Comparison of ENCODE assay signal across 24 mouse cellular contexts in the genomic region with DNA sequence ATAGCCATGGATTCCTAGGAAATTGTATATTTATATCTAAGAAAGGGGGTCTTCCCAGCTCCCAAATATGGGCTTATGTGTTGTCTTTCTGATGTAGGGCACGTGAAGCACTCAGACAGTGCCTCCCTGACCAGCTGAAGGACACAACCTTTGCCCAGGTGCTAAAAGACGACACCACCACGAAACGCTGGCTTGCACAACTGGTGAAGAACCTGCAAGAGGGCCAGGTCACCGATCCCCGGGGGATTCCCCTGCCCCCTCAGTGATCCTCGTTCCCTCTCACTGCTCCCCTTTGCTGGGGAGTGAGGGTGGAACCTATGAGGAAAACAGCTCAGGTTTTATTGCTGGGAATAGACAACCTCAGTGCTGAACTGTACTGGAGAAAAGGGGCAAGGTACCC. TPM values are rescaled to one million over a fixed set of nuclear protein-coding genes. Genes with fewer than 3 reads are reported as not detected.
DNase-seq lines count a peak whose midpoint lies in the region; ATAC-seq and TF ChIP-seq lines count a peak whose summit lies in the region.
"Had no signal": no experiment of that assay in that cellular context is flagged by ENCODE, and none has a peak within 500 bp of the region (broad histone marks: within the 10 kb centered on the region; RNA-seq: fewer than 3 reads in every experiment).

No protein-coding gene starts in this region.

- no peak for ATAC-seq in kidney, embryonic 15.5 days (replicated peaks; ENCODE audit: low FRiP score)
- peak; percentile 42; the same call in 1 of the 2 replicates for ATAC-seq in liver, embryonic 15.5 days (ENCODE audit: insufficient read depth)
- ATAC-seq in liver, postnatal 0 days: peak; percentile 53; the same call in 1 of the 2 replicates
- ATAC-seq: forebrain, embryonic 13.5 days; forebrain, embryonic 16.5 days; Patski had no signal

- no peak overlapping the region for H3K4me3 ChIP-seq in kidney, embryonic 15.5 days (replicated peaks)
- H3K4me3 ChIP-seq in liver, embryonic 15.5 days (replicated peaks): no peak overlapping the region
- H3K4me3 ChIP-seq in liver, postnatal 0 days (ENCODE audit: low read depth, low read length): no peak overlapping the region
- H3K4me3 ChIP-seq: forebrain, embryonic 10.5 days; forebrain, embryonic 13.5 days; hindbrain, embryonic 10.5 days; hindbrain, embryonic 13.5 days had no signal

- TF ChIP-seq CTCF in liver, postnatal 0 days (IDR thresholded peaks at IDR 0.05; ENCODE audit: low read depth): no peak

- H3K9ac ChIP-seq in kidney, embryonic 15.5 days: no peak overlapping the region
- H3K9ac ChIP-seq in liver, embryonic 15.5 days: no peak overlapping the region
- no peak overlapping the region for H3K9ac ChIP-seq in liver, postnatal 0 days (replicated peaks)
- H3K9ac ChIP-seq: forebrain, embryonic 13.5 days; hindbrain, embryonic 13.5 days had no signal

- DNase-seq in kidney, adult 11 months: peak; percentile 20
- DNase-seq in kidney, postnatal 14 days: peak; percentile 12
- DNase-seq in kidney, postnatal 10 days: no peak
- DNase-seq in liver: no peak
- peak; percentile 27 for DNase-seq in liver, postnatal 0 days
- DNase-seq: adrenal gland, postnatal 10 days; adrenal gland, postnatal 36 days; B cell, adult 2 months; cerebellum, adult 18-20 months; cerebellum, adult 9-10 months; cerebellum, postnatal 14 days; gastrocnemius, postnatal 10 days; gastrocnemius, postnatal 36 days had no signal

- no peak overlapping the region for H3K4me2 ChIP-seq in kidney, embryonic 15.5 days
- H3K4me2 ChIP-seq in liver, embryonic 15.5 days: no peak overlapping the region
- no peak overlapping the region for H3K4me2 ChIP-seq in liver, postnatal 0 days (ENCODE audit: low read depth, low read length)
- H3K4me2 ChIP-seq: forebrain, embryonic 13.5 days; heart, embryonic 11.5 days; hindbrain, embryonic 13.5 days had no signal

- H3K9me3 ChIP-seq in kidney, embryonic 15.5 days (replicated peaks): no peaks in the 10 kb centered on the region
- H3K9me3 ChIP-seq in liver, embryonic 15.5 days (replicated peaks): no peaks in the 10 kb centered on the region
- H3K9me3 ChIP-seq in liver, postnatal 0 days (ENCODE audit: low read length): no peaks in the 10 kb centered on the region
- H3K9me3 ChIP-seq: forebrain, embryonic 10.5 days; forebrain, embryonic 13.5 days; G1E; hindbrain, embryonic 10.5 days; hindbrain, embryonic 13.5 days had no signal

- no peaks in the 10 kb centered on the region for H3K27me3 ChIP-seq in kidney, embryonic 15.5 days
- no peaks in the 10 kb centered on the region for H3K27me3 ChIP-seq in liver, embryonic 15.5 days
- H3K27me3 ChIP-seq in liver, postnatal 0 days (ENCODE audit: insufficient read depth, low read length): no peaks in the 10 kb centered on the region
- H3K27me3 ChIP-seq: CH12.LX; forebrain, embryonic 13.5 days; hindbrain, embryonic 13.5 days; Patski had no signal

- H3K27ac ChIP-seq in kidney, embryonic 15.5 days: no peak overlapping the region
- no peak overlapping the region for H3K27ac ChIP-seq in liver, embryonic 15.5 days (replicated peaks)
- H3K27ac ChIP-seq in liver, postnatal 0 days (ENCODE audit: low read depth): no peak overlapping the region
- H3K27ac ChIP-seq: forebrain, embryonic 10.5 days; forebrain, embryonic 13.5 days; hindbrain, embryonic 10.5 days; hindbrain, embryonic 13.5 days had no signal

- no peaks in the 10 kb centered on the region for H3K4me1 ChIP-seq in kidney, embryonic 15.5 days
- no peaks in the 10 kb centered on the region for H3K4me1 ChIP-seq in liver, embryonic 15.5 days (replicated peaks)
- no peaks in the 10 kb centered on the region for H3K4me1 ChIP-seq in liver, postnatal 0 days (ENCODE audit: insufficient read depth)
- H3K4me1 ChIP-seq: forebrain, embryonic 10.5 days; forebrain, embryonic 13.5 days; hindbrain, embryonic 10.5 days; hindbrain, embryonic 13.5 days had no signal

- peaks cover 94% of the 10 kb centered on the region for H3K36me3 ChIP-seq in kidney, embryonic 15.5 days
- peaks cover 78% of the 10 kb centered on the region for H3K36me3 ChIP-seq in liver, embryonic 15.5 days (replicated peaks)
- H3K36me3 ChIP-seq in liver, postnatal 0 days (replicated peaks; ENCODE audit: insufficient read depth, low read length): peaks cover 74% of the 10 kb centered on the region

- 61% methylated on average over 7 of the region's 7 CpGs for WGBS in kidney, embryonic 15.5 days
- WGBS in liver, embryonic 15.5 days (ENCODE audit: insufficient replicate concordance): 78% methylated on average over 7 of the region's 7 CpGs
- WGBS in liver, postnatal 0 days (ENCODE audit: insufficient replicate concordance): 84% methylated on average over 7 of the region's 7 CpGs

- no peak for TF ChIP-seq EP300 in liver, postnatal 0 days (IDR thresholded peaks at IDR 0.05; ENCODE audit: low read depth)

RNA-seq across cellular contexts. Expression of a gene that starts 14.1 kb away (rescaled TPM):
- 0.53 and 1.3 TPM in 2 replicates for polyA plus RNA-seq in kidney, embryonic 15.5 days (2015; fragmentation: Nextera tagmentation; extraction: Ambion mirVana)
- 0.17 and 0.26 TPM in 2 replicates for polyA plus RNA-seq in liver, embryonic 15.5 days (2015; fragmentation: Nextera tagmentation; extraction: Ambion mirVana)
- polyA plus RNA-seq in liver, postnatal 0 days (2015; fragmentation: Nextera tagmentation; extraction: Ambion mirVana): 0.20 and 0.28 TPM in 2 replicates
- polyA plus RNA-seq: G1E had no signal

RNA-seq across cellular contexts. Expression of a gene that starts 15.5 kb away (rescaled TPM):
- 33.2 and 34.3 TPM in 2 replicates for polyA plus RNA-seq in kidney, embryonic 15.5 days (2015; fragmentation: Nextera tagmentation; extraction: Ambion mirVana)
- 11.7 and 12.0 TPM in 2 replicates for polyA plus RNA-seq in liver, embryonic 15.5 days (2015; fragmentation: Nextera tagmentation; extraction: Ambion mirVana)
- polyA plus RNA-seq in liver, postnatal 0 days (2015; fragmentation: Nextera tagmentation; extraction: Ambion mirVana): 4.9 and 5.4 TPM in 2 replicates

RNA-seq across cellular contexts. Expression of a gene that starts 22.7 kb away (rescaled TPM):
- polyA plus RNA-seq in kidney, embryonic 15.5 days (2015; fragmentation: Nextera tagmentation; extraction: Ambion mirVana): 71.9 and 72.3 TPM in 2 replicates
- polyA plus RNA-seq in liver, embryonic 15.5 days (2015; fragmentation: Nextera tagmentation; extraction: Ambion mirVana): 30.3 and 31.4 TPM in 2 replicates
- polyA plus RNA-seq in liver, postnatal 0 days (2015; fragmentation: Nextera tagmentation; extraction: Ambion mirVana): 23.2 and 23.3 TPM in 2 replicates

RNA-seq across cellular contexts. Expression of a gene that starts 59.5 kb away (rescaled TPM):
- polyA plus RNA-seq in kidney, embryonic 15.5 days (2015; fragmentation: Nextera tagmentation; extraction: Ambion mirVana): 7.5 and 8.4 TPM in 2 replicates
- polyA plus RNA-seq in liver, embryonic 15.5 days (2015; fragmentation: Nextera tagmentation; extraction: Ambion mirVana): 1.9 and 2.0 TPM in 2 replicates
- 0.77 and 1.1 TPM in 2 replicates for polyA plus RNA-seq in liver, postnatal 0 days (2015; fragmentation: Nextera tagmentation; extraction: Ambion mirVana)

RNA-seq across cellular contexts. Expression of a gene that starts 59.5 kb away (rescaled TPM):
- 15.7 and 17.8 TPM in 2 replicates for polyA plus RNA-seq in kidney, embryonic 15.5 days (2015; fragmentation: Nextera tagmentation; extraction: Ambion mirVana)
- 9.0 and 9.4 TPM in 2 replicates for polyA plus RNA-seq in liver, embryonic 15.5 days (2015; fragmentation: Nextera tagmentation; extraction: Ambion mirVana)
- 5.2 and 5.8 TPM in 2 replicates for polyA plus RNA-seq in liver, postnatal 0 days (2015; fragmentation: Nextera tagmentation; extraction: Ambion mirVana)

Comparison
In these comparisons a context has a peak if more than half of its experiments do, and no peak if none do; other contexts are left out.
1. DNase-seq: peak in kidney, adult 11 months (single experiment), kidney, postnatal 14 days (single experiment) and liver, postnatal 0 days (single experiment); none in kidney, postnatal 10 days (single experiment) and liver (single experiment).